Mouse (Mus musculus): Measurements from ENCODE around the gene Gm28374. TPM values are rescaled to one million over a fixed set of nuclear protein-coding genes. Genes with fewer than 3 reads are reported as not detected.

Gm28374 gene
- total RNA-seq, 2 experiments from 2014 or later = 0.54 TPM; not detected in 1

GRCm38 (mm10) chr19:6035966-6036585 lies 46.0 kb downstream of the Gm28374 start:
- intact Hi-C loops (cut with DNase I) = no loop called here
- Histone ChIP-seq H3K27ac (no peak overlapping the region), H3K4me3 (no peak overlapping the region)
- no peak for TF ChIP-seq CTCF (IDR thresholded peaks at IDR 0.05)
- no peak for DNase-seq (ENCODE audit: extremely low spot score in 1 of 2, low spot score in 2 of 2)

GRCm38 (mm10) chr19:6030520-6031280 lies 51.4 kb downstream of the Gm28374 start:
- intact Hi-C loops (cut with DNase I) = no loop called here
- H3K4me3 ChIP-seq = no peak overlapping the region
- TF ChIP-seq CTCF (IDR thresholded peaks at IDR 0.05) = no peak
- H3K27ac ChIP-seq = no peak overlapping the region
- DNase-seq (ENCODE audit: extremely low spot score in 1 of 2, low spot score in 2 of 2) = no peak

GRCm38 (mm10) chr19:6029426-6029825 lies 52.6 kb downstream of the Gm28374 start:
- intact Hi-C loops (cut with DNase I) = no loop called here
- DNase-seq (ENCODE audit: extremely low spot score in 1 of 2, low spot score in 2 of 2) = no peak
- H3K27ac ChIP-seq = no peak overlapping the region
- TF ChIP-seq CTCF (IDR thresholded peaks at IDR 0.05) = no peak
- H3K4me3 ChIP-seq = no peak overlapping the region

GRCm38 (mm10) chr19:6028991-6029390 lies 53.1 kb downstream of the Gm28374 start:
- TF ChIP-seq CTCF (IDR thresholded peaks at IDR 0.05) = no peak
- no peak for DNase-seq (ENCODE audit: extremely low spot score in 1 of 2, low spot score in 2 of 2)
- intact Hi-C loops (cut with DNase I) = no loop called here

More at GRCm38 (mm10) chr19:6028991-6029390, 53.1 kb downstream of the Gm28374 start:
- Histone ChIP-seq H3K4me3 (no peak overlapping the region), H3K27ac (no peak overlapping the region)

Small RNAs within 50 kb of the gene (microRNA-seq; reads per million reads assigned to microRNA genes)
- 2.2 to 2.7 reads per million in 2 experiments for gene Mir6988

Other genes with a start within 250 kb of the Gm28374 start
- gene Frmd8, start 207.0 kb downstream of the Gm28374 start, total RNA-seq (2021) = 10 to 100 TPM; 10.1 to 13.4 TPM
- 1 to 10 TPM; 2.5 to 2.7 TPM for gene Slc25a45, start 204.4 kb downstream of the Gm28374 start, total RNA-seq (2021)
- gene Tigd3, start 188.1 kb downstream of the Gm28374 start, total RNA-seq (2021) = 1 to 10 TPM; 4.3 to 4.7 TPM
- 100 to 1,000 TPM in 1 of 2 experiments, 10 to 100 TPM in 1; 94.8 to 100 TPM for gene Dpf2, start 169.2 kb downstream of the Gm28374 start, total RNA-seq (2021)
- gene Cdc42ep2, start 157.4 kb downstream of the Gm28374 start, total RNA-seq (2021) = 1 to 10 TPM; 4.7 to 4.9 TPM
- 1 to 10 TPM; 5.0 to 6.4 TPM for gene Pola2, start 118.1 kb downstream of the Gm28374 start, total RNA-seq (2021)
- not detected for gene Slc22a20, start 96.1 kb downstream of the Gm28374 start, total RNA-seq (2021)
- gene Capn1, start 66.4 kb downstream of the Gm28374 start, total RNA-seq (2021) = 10 to 100 TPM; 20.8 to 23.1 TPM
- 10 to 100 TPM; 45.7 to 45.8 TPM for gene Syvn1, start 35.7 kb downstream of the Gm28374 start, total RNA-seq (2021)
- gene Mrpl49, start 24.5 kb downstream of the Gm28374 start, total RNA-seq (2021) = 10 to 100 TPM; 40.9 to 41.3 TPM
- gene Fau, start 24.4 kb downstream of the Gm28374 start, total RNA-seq (2021) = 100 to 1,000 TPM; 663 to 678 TPM
- 10 to 100 TPM; 33.9 to 39.1 TPM for gene Znhit2, start 21.1 kb downstream of the Gm28374 start, total RNA-seq (2021)
- gene Tm7sf2, start 13.9 kb downstream of the Gm28374 start, total RNA-seq (2021) = 10 to 100 TPM; 26.9 to 30.4 TPM
- 100 to 1,000 TPM in 1 of 2 experiments, 10 to 100 TPM in 1; 85.3 to 101 TPM for gene Vps51, start 5.0 kb downstream of the Gm28374 start, total RNA-seq (2021)
- gene Tmem262, start 2.2 kb downstream of the Gm28374 start, total RNA-seq (2021) = not detected
- gene Zfpl1, start 2.7 kb upstream of the Gm28374 start, total RNA-seq (2021) = 10 to 100 TPM; 41.8 to 45.8 TPM
- gene Cdca5, start 2.7 kb upstream of the Gm28374 start, total RNA-seq (2021) = not detected
- not detected for gene AC131692.1, start 12.2 kb upstream of the Gm28374 start, total RNA-seq (2021)
- gene Naaladl1, start 23.5 kb upstream of the Gm28374 start, total RNA-seq (2021) = not detected
- 10 to 100 TPM; 19.3 to 22.4 TPM for gene Sac3d1, start 36.4 kb upstream of the Gm28374 start, total RNA-seq (2021)
- gene Snx15, start 46.0 kb upstream of the Gm28374 start, total RNA-seq (2021) = 10 to 100 TPM; 41.9 to 43.1 TPM
- under 1 TPM; 0.26 to 0.84 TPM for gene Batf2, start 58.7 kb upstream of the Gm28374 start, total RNA-seq (2021)
- gene Arl2, start 59.3 kb upstream of the Gm28374 start, total RNA-seq (2021) = 10 to 100 TPM; 74.2 to 82.3 TPM
- not detected for gene Majin, start 102.1 kb upstream of the Gm28374 start, total RNA-seq (2021)
- not detected for gene Gpha2, start 144.1 kb upstream of the Gm28374 start, total RNA-seq (2021)
- gene Ppp2r5b, start 153.6 kb upstream of the Gm28374 start, total RNA-seq (2021) = 100 to 1,000 TPM; 149 to 158 TPM
- 10 to 100 TPM; 37.4 to 40.1 TPM for gene Atg2a, start 159.4 kb upstream of the Gm28374 start, total RNA-seq (2021)
- gene Ehd1, start 194.5 kb upstream of the Gm28374 start, total RNA-seq (2021) = 10 to 100 TPM; 36.4 to 43.5 TPM
- 1 to 10 TPM; 3.4 to 4.1 TPM for gene Cdc42bpg, start 224.2 kb upstream of the Gm28374 start, total RNA-seq (2021)

All from left cerebral cortex, adult 2 months (tissue).